Mouse (Mus musculus) neural tube, embryonic 14.5 days (tissue): ENCODE measurements around the gene Ndufa7. TPM values are rescaled to one million over a fixed set of nuclear protein-coding genes. Genes with fewer than 3 reads are reported as not detected.

Experiments used
- ATAC-seq: fragments of 200-750 bp; cut with Nextera tagmentation; 2 replicates; pipeline ENCODE4 v1.8.0; 2017; ENCODE audit warnings: low read depth, mild to moderate bottlenecking, moderate TSS enrichment, moderate library complexity
- H3K27ac ChIP-seq: fragments of 300-500 bp; sonication (generic); 2 replicates; pipeline ENCODE4 v1.5.1; 2014; ENCODE audit warnings: low read depth, mild to moderate bottlenecking, control low read depth, low read length, moderate library complexity, mixed read lengths
- H3K27me3 ChIP-seq: fragments of 300-500 bp; sonication (generic); 2 replicates; pipeline ENCODE4 v1.6.1; 2014; ENCODE audit warnings: low read length; ENCODE audit not compliant: control insufficient read depth, insufficient read depth
- H3K36me3 ChIP-seq: fragments of 300-500 bp; sonication (generic); 2 replicates; pipeline ENCODE4 v1.6.1; 2014; ENCODE audit warnings: low read length, mixed read lengths; ENCODE audit not compliant: control insufficient read depth, insufficient read depth
- H3K4me1 ChIP-seq: fragments of 300-500 bp; sonication (generic); 2 replicates; pipeline ENCODE4 v1.6.1; 2014; ENCODE audit warnings: low read length; ENCODE audit not compliant: control insufficient read depth, insufficient read depth
- H3K4me2 ChIP-seq: fragments of 300-500 bp; sonication (generic); 2 replicates; pipeline ENCODE4 v1.6.1; 2014; ENCODE audit warnings: mild to moderate bottlenecking, low read depth, low read length, control low read depth
- H3K4me3 ChIP-seq: fragments of 300-500 bp; sonication (generic); 2 replicates; pipeline ENCODE4 v1.5.1; 2014; ENCODE audit warnings: low read depth, low read length, control low read depth, mixed read lengths
- H3K9ac ChIP-seq: fragments of 300-500 bp; sonication (generic); replicated peaks from 2 replicates; pipeline ENCODE4 v1.6.1; 2014; ENCODE audit warnings: low read depth, mild to moderate bottlenecking, control low read depth, low read length, mixed read lengths
- H3K9me3 ChIP-seq: fragments of 300-500 bp; sonication (generic); 2 replicates; pipeline ENCODE4 v1.6.1; 2016; ENCODE audit warnings: low read length; ENCODE audit not compliant: control insufficient read depth
- WGBS: fragments of 180-500 bp; shearing (Covaris S2); extraction: QIAGEN DNeasy Blood & Tissue Kit; methylation state at CpG from one replicate; pipeline ENCODE4 v1.1.7; 2014; 5-methylcytosine and 5-hydroxymethylcytosine counted together
- polyA plus RNA-seq: library from polyadenylated mRNA; unstranded; fragments of >200 nt; fragmentation: Nextera tagmentation; extraction: Ambion mirVana; gene quantifications from 2 replicates; pipeline ENCODE4 v1.2.1, GENCODE M21; 2014

Gene Ndufa7
- polyA plus RNA-seq, 1 experiment from 2014 or later, result 591 TPM

DNA sequence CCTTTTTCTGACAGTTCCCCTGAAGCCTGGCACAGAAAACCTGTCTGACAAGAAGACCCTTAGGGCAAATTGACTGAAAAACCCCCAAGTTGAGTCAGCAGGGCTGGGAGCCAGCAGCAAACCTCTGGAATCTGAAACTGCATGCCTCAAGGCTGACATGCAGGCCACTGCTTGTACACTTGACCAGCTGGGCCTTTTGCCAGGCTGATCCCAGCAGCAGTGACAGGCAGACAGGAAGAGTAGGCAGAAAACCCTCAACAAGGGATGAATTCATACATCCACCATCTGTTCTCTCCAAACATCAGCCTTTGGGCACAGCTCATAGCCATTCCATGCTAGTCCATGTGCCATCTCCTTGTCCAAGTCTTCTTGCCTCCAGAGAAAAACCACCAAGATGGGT lies 41.0 kb upstream of the Ndufa7 start:
- Histone ChIP-seq H3K27ac (no peak overlapping the region), H3K4me3 (no peak overlapping the region), H3K27me3 (no peaks in the 10 kb centered on the region), H3K9ac (no peak overlapping the region), H3K9me3 (no peaks in the 10 kb centered on the region), H3K4me2 (no peak overlapping the region), H3K4me1 (no peaks in the 10 kb centered on the region), H3K36me3 (no peaks in the 10 kb centered on the region)
- no peak for ATAC-seq

DNA sequence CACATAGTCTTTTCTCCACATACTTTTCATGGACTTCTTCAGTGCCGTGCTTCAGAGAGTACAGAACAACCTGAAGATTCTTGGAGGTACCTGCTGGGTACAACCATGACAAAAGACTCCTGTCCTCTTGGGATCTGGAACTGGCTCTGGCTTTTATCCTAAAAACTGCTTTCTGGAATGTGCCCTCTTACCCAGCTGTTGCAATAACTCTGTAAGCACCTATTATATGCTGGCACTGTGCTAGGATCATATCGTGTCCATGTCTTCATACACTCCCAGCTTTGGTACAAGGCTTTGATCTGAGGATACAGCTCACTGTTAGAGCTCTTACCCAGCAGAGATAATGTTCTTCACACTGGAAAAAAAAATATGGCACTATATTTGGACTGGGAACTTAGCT lies 39.4 kb upstream of the Ndufa7 start:
- Histone ChIP-seq H3K27me3 (no peaks in the 10 kb centered on the region), H3K4me3 (no peak overlapping the region), H3K27ac (no peak overlapping the region), H3K4me1 (no peaks in the 10 kb centered on the region), H3K9me3 (no peaks in the 10 kb centered on the region), H3K36me3 (no peaks in the 10 kb centered on the region), H3K9ac (no peak overlapping the region), H3K4me2 (no peak overlapping the region)
- no peak for ATAC-seq
- 86% methylated on average over 2 of the region's 2 CpGs for WGBS

DNA sequence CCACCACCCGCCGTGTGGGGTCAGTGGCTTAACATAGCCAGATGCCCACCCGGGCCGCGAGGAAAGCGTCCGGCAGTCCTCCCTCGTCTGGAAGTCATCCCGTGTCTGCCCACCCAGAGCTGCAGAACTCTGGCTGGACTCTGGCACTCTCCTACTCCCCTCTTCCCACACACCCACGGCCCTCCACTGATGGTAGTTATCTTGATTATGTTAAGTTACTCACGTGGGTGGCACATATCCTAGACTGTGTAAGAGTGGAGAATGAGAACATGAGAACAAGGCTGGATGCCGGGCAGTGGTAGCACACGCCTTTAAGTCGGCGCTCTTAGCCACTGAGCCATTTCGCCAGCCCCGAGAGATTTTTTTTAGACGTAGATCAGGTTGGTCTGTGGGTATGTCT lies 38.0 kb upstream of the Ndufa7 start:
- 90% methylated on average over 18 of the region's 18 CpGs for WGBS
- Histone ChIP-seq H3K27me3 (no peaks in the 10 kb centered on the region), H3K9ac (no peak overlapping the region), H3K4me3 (no peak overlapping the region), H3K9me3 (no peaks in the 10 kb centered on the region), H3K4me1 (no peaks in the 10 kb centered on the region), H3K36me3 (no peaks in the 10 kb centered on the region), H3K4me2 (no peak overlapping the region), H3K27ac (no peak overlapping the region)
- no peak for ATAC-seq

DNA sequence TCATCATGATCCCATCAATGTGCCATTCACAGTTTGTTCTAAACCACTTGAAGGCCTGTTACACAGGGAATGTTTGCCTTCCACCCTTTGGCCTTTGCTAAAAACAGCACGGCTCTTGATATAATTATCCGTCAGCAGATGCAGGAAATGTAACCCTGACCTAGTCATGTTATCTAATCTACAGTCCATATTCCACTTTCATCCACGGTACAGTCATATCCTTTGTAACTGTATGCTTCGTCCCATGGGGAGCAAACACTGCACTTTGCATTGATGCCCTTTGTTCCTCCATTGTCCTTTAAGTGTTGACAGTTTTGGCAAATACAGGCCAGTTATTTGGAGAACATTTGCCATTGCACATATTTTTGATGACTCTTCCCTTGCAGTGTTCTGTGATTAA lies 35.6 kb upstream of the Ndufa7 start:
- Histone ChIP-seq H3K4me3 (no peak overlapping the region), H3K9ac (no peak overlapping the region), H3K4me1 (no peaks in the 10 kb centered on the region), H3K27me3 (no peaks in the 10 kb centered on the region), H3K36me3 (no peaks in the 10 kb centered on the region), H3K27ac (no peak overlapping the region), H3K4me2 (no peak overlapping the region), H3K9me3 (no peaks in the 10 kb centered on the region)
- 84% methylated on average over 4 of the region's 4 CpGs for WGBS
- ATAC-seq, result no peak

DNA sequence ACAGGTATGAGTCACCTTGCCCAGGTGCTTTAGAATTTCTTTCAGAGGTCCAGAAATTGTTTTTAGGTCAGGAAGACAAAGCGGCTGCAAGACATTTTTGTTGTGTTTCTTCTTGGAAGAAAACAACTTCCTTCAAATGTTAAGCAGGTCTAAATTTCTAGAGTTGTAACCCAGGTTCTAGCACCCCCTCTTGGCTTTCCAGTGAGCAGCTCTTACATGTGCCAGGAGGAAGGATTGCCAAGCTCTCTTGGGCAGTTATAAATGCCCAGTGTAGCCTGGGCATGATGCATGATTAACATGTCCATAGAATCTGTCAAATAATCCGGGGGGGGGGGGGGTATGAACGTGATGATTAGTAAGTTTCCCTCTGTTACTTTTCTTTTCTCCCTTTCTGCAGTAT lies 26.1 kb upstream of the Ndufa7 start:
- H3K27ac ChIP-seq, result no peak overlapping the region
- H3K4me1 ChIP-seq, result no peaks in the 10 kb centered on the region
- no peaks in the 10 kb centered on the region for H3K36me3 ChIP-seq
- ATAC-seq, result no peak
- WGBS, result 53% methylated on average over 3 of the region's 3 CpGs
- no peaks in the 10 kb centered on the region for H3K27me3 ChIP-seq
- no peak overlapping the region for H3K4me2 ChIP-seq
- no peaks in the 10 kb centered on the region for H3K9me3 ChIP-seq
- H3K4me3 ChIP-seq, result no peak overlapping the region
- H3K9ac ChIP-seq, result no peak overlapping the region

DNA sequence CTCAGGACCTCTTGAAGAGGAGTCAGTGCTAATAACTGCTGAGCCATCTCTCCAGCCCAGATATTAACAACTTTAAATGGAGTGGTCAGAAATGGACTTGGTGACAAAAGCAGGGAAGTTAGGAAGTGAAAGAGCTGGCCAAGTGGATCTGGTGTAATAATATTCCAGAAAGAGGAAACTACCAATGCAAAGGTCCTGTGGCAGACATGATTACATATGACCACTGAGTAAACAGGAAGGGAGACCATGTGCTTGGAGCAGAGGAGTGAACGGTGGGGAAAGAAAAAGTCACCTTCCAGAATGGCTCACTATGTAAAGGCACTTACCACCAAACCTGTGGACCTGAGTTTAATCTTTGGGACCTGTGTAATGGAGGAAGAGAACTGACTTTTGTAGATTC lies 25.1 kb upstream of the Ndufa7 start:
- WGBS, result 69% methylated on average over 1 of the region's 1 CpGs
- no peak overlapping the region for H3K4me3 ChIP-seq
- ATAC-seq, result no peak
- H3K4me1 ChIP-seq, result no peaks in the 10 kb centered on the region
- no peaks in the 10 kb centered on the region for H3K36me3 ChIP-seq
- H3K27ac ChIP-seq, result no peak overlapping the region
- no peak overlapping the region for H3K4me2 ChIP-seq
- H3K9me3 ChIP-seq, result no peaks in the 10 kb centered on the region
- H3K9ac ChIP-seq, result no peak overlapping the region
- no peaks in the 10 kb centered on the region for H3K27me3 ChIP-seq

DNA sequence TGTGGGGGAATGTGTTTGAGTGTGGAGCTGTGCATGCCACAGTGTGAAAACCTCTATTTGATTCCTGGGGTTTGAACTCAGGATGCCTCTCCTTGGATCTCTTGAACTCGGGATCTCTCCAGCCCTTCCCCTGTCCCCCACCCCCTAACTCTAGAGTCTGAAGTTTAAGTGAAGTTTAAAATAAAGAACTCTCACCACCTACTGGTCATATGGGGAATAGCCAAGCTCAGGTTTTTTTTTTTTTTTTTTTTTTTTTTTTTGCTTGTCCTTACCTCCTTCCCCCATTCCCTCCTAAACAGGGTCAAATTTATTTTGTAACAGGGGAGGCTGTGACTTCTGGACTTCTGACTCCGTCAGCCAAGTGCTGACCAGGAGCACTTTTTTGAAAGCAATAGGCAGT lies 22.2 kb upstream of the Ndufa7 start:
- Histone ChIP-seq H3K9me3 (no peaks in the 10 kb centered on the region), H3K4me1 (no peaks in the 10 kb centered on the region), H3K9ac (no peak overlapping the region), H3K27me3 (no peaks in the 10 kb centered on the region), H3K27ac (no peak overlapping the region), H3K36me3 (no peaks in the 10 kb centered on the region), H3K4me2 (no peak overlapping the region), H3K4me3 (no peak overlapping the region)
- no peak for ATAC-seq
- 11% methylated on average over 2 of the region's 2 CpGs for WGBS

DNA sequence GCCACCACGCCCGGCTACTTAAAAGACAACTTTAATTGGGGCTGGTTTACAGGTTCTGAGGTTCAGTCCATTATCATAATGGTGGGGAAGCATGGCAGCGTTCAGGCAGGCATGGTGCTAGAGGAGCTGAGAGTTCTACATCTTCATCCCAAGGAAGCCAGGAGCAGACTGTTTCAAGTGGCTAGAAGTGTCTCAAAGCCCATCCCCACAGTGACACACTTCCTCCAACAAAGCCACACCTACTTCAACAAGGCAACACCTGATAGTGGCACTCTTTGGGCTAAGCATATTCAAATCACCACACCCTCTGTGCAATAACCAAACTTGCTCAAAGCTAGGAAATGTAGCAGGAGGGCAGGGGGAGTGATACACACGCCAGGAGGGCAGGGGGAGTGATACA lies 20.2 kb upstream of the Ndufa7 start:
- no peak overlapping the region for H3K4me3 ChIP-seq
- no peak overlapping the region for H3K4me2 ChIP-seq
- WGBS, result 65% methylated on average over 4 of the region's 4 CpGs
- H3K36me3 ChIP-seq, result no peaks in the 10 kb centered on the region
- H3K27ac ChIP-seq, result no peak overlapping the region
- ATAC-seq, result no peak
- no peaks in the 10 kb centered on the region for H3K27me3 ChIP-seq
- H3K4me1 ChIP-seq, result no peaks in the 10 kb centered on the region
- no peak overlapping the region for H3K9ac ChIP-seq
- no peaks in the 10 kb centered on the region for H3K9me3 ChIP-seq

DNA sequence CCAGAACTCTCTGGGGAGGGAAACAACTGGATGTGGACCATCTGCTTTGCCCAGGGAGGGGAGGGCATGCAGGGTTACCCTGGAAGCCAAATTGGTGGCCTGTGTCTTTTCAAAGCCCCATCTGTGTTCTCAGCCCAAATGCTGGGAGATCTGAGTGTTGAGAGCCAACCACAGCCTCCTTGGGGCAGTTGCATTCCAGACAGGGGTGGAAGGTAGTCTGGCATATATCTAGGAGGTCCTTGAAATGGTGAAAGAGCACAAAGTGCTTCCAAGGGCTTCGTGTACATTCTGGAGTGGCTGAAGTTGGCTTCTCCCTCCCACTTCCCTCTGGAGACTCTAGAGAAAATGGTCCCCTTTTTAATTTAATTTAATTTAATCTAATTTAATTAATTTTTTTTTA lies 19.6 kb upstream of the Ndufa7 start:
- Histone ChIP-seq H3K4me1 (no peaks in the 10 kb centered on the region), H3K36me3 (no peaks in the 10 kb centered on the region), H3K9ac (no peak overlapping the region), H3K27me3 (no peaks in the 10 kb centered on the region), H3K9me3 (no peaks in the 10 kb centered on the region), H3K4me2 (no peak overlapping the region), H3K4me3 (no peak overlapping the region), H3K27ac (no peak overlapping the region)
- WGBS, result 61% methylated on average over 1 of the region's 1 CpGs
- ATAC-seq, result no peak
